Mouse (Mus musculus) stomach, embryonic 15.5 days (tissue): ENCODE data around the gene Ell. TPM values are rescaled to one million over a fixed set of nuclear protein-coding genes. Genes with fewer than 3 reads are reported as not detected.

Experiments
- ATAC-seq: fragments of 200-750 bp; cut with Nextera tagmentation; 2 replicates; pipeline ENCODE4 v1.8.0; 2017; ENCODE audit warnings: low read depth, moderate number of reproducible peaks, moderate TSS enrichment; ENCODE audit not compliant: insufficient read depth, low FRiP score
- H3K27ac ChIP-seq: fragments of 300-500 bp; sonication (generic); 2 replicates; pipeline ENCODE4 v1.5.1; 2015; ENCODE audit warnings: mild to moderate bottlenecking, inconsistent platforms
- H3K27me3 ChIP-seq: fragments of 300-500 bp; sonication (generic); replicated peaks from 2 replicates; pipeline ENCODE4 v1.6.1; 2015; ENCODE audit warnings: inconsistent platforms
- H3K36me3 ChIP-seq: fragments of 300-500 bp; sonication (generic); 2 replicates; pipeline ENCODE4 v1.6.1; 2015; ENCODE audit warnings: inconsistent platforms
- H3K4me1 ChIP-seq: fragments of 300-500 bp; sonication (generic); 2 replicates; pipeline ENCODE4 v1.6.1; 2015; ENCODE audit warnings: inconsistent platforms
- H3K4me2 ChIP-seq: fragments of 300-500 bp; sonication (generic); 2 replicates; pipeline ENCODE4 v1.6.1; 2015; ENCODE audit warnings: mild to moderate bottlenecking, inconsistent platforms
- H3K4me3 ChIP-seq: fragments of 300-500 bp; sonication (generic); replicated peaks from 2 replicates; pipeline ENCODE4 v1.5.1; 2015; ENCODE audit warnings: inconsistent platforms
- H3K9ac ChIP-seq: fragments of 300-500 bp; sonication (generic); 2 replicates; pipeline ENCODE4 v1.6.1; 2015; ENCODE audit warnings: inconsistent platforms
- H3K9me3 ChIP-seq: fragments of 300-500 bp; sonication (generic); 2 replicates; pipeline ENCODE4 v1.6.1; 2016; ENCODE audit warnings: inconsistent platforms
- WGBS: fragments of 180-500 bp; shearing (Covaris S2); methylation state at CpG from one replicate; pipeline ENCODE4 v1.1.7; 2015; 5-methylcytosine and 5-hydroxymethylcytosine counted together
- polyA plus RNA-seq: library from polyadenylated mRNA; unstranded; fragments of >200 nt; fragmentation: Nextera tagmentation; extraction: Ambion mirVana; gene quantifications from 2 replicates; pipeline ENCODE4 v1.2.1, GENCODE M21; 2015

The Ell gene
- polyA plus RNA-seq, 1 experiment from 2014 or later, result 16.1 TPM

DNA sequence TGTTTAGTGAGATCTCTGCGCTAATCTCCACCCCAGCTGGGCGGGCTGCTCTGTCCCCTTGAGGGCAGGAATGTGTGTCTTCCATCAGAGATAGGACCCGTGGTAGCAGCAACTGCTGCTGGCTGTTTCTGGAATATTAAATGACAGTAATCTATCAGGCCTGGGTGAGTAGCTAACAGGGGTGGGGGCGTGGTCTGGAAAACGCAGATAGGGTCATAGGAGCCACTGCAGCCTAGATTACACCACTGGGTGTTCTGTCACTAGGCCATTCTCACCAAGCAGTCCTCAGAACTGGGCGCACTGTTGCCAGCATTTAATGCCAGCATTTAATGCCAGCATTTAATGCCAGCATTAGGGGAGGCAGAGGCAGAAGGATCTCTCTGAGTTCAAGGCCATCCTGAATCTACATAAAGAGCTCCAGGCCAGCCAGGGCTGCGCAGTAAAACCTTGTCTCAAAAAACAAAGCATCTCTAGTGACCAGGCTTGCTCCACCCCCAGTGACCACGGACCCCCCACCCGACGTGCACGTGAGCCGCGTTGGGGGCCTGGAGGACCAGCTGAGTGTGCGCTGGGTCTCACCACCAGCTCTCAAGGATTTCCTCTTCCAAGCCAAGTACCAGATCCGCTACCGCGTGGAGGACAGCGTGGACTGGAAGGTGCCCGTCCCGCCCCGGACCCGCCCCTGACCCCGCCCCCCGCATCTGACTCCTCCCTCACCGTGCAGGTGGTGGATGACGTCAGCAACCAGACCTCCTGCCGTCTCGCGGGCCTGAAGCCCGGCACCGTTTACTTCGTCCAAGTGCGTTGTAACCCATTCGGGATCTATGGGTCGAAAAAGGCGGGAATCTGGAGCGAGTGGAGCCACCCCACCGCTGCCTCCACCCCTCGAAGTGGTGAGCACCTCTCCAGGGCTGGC lies 38.6 kb upstream of the Ell start:
- ATAC-seq, result peak; percentile 12; the same call in 1 of the 2 replicates

DNA sequence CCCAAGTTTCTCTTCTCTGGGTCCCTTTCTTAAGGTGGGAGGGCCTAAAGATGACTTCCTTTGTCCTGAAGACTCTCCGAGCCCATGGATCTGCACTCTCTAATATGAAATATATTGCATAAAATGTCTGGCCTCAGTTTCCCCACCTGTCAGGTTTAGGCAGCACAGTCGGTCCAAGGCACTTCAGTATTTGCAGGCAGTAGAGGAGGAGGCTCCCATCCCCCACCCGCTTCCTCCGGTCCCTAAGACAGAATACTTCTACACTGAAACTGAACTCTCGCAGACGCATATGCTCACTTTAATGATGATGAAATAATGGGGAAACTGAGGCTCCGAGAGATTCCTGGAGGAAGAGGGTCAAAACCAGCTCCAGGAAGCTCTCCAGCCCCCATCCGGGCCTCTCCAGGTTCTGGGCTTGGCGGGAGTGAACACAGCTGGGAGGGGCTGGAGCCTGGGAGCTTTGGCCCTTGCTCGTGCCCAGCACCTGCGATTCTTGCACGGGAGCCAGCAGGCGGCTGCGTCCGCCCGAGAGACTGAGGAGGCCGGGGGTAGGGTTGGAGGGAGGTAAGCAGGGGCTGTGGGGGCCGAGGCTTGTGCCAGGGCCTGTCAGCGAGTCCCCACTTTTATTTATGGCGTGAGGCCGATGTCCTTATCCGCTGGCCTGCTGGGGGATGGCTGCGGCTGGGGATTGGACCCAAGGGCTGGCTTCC lies 37.3 kb upstream of the Ell start:
- Histone ChIP-seq H3K27me3 (peaks cover 63% of the 10 kb centered on the region), H3K4me1 (peaks cover 46% of the 10 kb centered on the region), H3K4me2 (peak overlapping the region; percentile 31; the same call in 1 of the 2 replicates), H3K9me3 (no peaks in the 10 kb centered on the region), H3K27ac (no peak overlapping the region), H3K9ac (0 out of 2 replicates have a peak overlapping the region, but pooled peaks have one; percentile 1), H3K4me3 (no peak overlapping the region; the same call in 1 of the 2 replicates), H3K36me3 (no peaks in the 10 kb centered on the region)
- 12% methylated on average over 23 of the region's 23 CpGs for WGBS
- no peak for ATAC-seq

More for the DNA sequence above, 38.6 kb upstream of the Ell start:
- Histone ChIP-seq H3K27me3 (peaks cover 77% of the 10 kb centered on the region), H3K4me2 (peak overlapping the region; percentile 47), H3K9me3 (no peaks in the 10 kb centered on the region), H3K4me1 (peaks cover 42% of the 10 kb centered on the region), H3K9ac (no peak overlapping the region), H3K36me3 (no peaks in the 10 kb centered on the region), H3K27ac (no peak overlapping the region), H3K4me3 (peak overlapping the region; percentile 19)
- 9% methylated on average over 39 of the region's 39 CpGs for WGBS

DNA sequence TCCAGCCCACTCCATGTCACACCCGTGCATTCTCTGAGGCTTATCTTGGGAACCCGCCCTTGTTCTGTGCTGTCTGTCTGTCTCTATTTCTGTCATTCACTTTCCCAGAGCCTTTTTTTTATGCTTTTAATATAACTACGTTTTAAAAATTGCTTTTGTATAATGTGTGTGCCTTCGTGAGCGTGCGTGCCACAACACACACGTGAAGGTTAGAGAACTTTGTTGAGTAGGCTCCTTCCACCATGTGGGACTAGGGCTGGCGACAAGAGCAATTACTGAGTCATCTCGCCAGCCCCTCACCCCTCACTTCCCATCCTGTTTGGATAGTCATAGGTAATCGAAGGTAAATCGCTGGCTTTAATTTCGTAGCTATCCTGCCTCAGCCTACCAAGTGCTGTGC lies 36.7 kb upstream of the Ell start:
- Histone ChIP-seq H3K9me3 (no peaks in the 10 kb centered on the region), H3K27ac (no peak overlapping the region), H3K4me1 (peaks cover 49% of the 10 kb centered on the region), H3K36me3 (peaks cover 6% of the 10 kb centered on the region), H3K4me3 (no peak overlapping the region), H3K4me2 (no peak overlapping the region), H3K9ac (no peak overlapping the region), H3K27me3 (peaks cover 58% of the 10 kb centered on the region)
- WGBS, result 38% methylated on average over 12 of the region's 12 CpGs
- ATAC-seq, result no peak

DNA sequence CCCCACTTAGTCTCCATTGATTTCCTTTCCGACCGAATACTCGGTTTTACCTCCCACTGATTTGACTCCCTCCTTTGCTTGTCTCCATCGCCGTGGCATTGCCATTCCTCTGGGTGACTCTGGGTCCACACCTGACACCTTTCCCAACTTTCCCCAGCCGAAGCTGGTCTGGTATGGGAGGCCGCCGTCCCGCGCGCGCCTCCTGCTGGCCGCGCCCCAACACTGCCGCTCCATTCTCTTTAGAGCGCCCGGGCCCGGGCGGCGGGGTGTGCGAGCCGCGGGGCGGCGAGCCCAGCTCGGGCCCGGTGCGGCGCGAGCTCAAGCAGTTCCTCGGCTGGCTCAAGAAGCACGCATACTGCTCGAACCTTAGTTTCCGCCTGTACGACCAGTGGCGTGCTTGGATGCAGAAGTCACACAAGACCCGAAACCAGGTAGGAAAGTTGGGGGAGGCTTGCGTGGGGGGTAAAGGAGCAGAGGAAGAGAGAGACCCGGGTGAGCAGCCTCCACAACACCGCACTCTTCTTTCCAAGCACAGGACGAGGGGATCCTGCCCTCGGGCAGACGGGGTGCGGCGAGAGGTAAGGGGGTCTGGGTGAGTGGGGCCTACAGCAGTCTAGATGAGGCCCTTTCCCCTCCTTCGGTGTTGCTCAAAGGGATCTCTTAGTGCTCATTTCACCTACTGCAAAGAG lies 36.1 kb upstream of the Ell start:
- H3K27me3 ChIP-seq, result peaks cover 52% of the 10 kb centered on the region
- 16% methylated on average over 46 of the region's 46 CpGs for WGBS
- ATAC-seq, result peak; percentile 25; the same call in 1 of the 2 replicates
- H3K9me3 ChIP-seq, result no peaks in the 10 kb centered on the region
- H3K27ac ChIP-seq, result no peak overlapping the region
- no peak overlapping the region for H3K9ac ChIP-seq
- H3K4me1 ChIP-seq, result peaks cover 49% of the 10 kb centered on the region
- no peak overlapping the region for H3K4me3 ChIP-seq
- H3K4me2 ChIP-seq, result peak overlapping the region; percentile 9; the same call in 1 of the 2 replicates
- peaks cover 10% of the 10 kb centered on the region for H3K36me3 ChIP-seq

DNA sequence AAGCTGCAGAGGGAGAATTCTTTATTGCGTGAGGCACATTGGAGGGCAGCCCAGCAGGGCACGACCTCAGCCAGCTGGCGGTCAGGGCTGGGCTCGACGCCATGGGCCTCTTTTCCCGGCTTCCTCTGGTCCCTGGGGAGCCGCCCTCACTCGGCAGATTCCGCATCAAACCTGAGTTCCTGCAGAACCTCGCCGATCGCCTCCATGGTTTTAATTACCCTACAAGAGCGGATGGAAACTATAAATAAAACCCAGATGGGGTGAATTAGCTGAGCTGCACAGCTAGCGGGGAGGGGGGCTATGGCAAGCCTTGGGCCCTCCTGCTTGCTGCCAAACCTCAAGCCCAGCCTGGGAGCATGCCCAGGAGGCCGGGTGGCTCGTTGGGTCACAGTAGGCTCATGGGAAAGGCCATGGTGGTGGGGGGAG lies 35.0 kb upstream of the Ell start:
- H3K36me3 ChIP-seq, result peaks cover 18% of the 10 kb centered on the region
- H3K27ac ChIP-seq, result no peak overlapping the region
- peaks cover 41% of the 10 kb centered on the region for H3K27me3 ChIP-seq
- WGBS, result 60% methylated on average over 16 of the region's 16 CpGs
- H3K4me3 ChIP-seq, result no peak overlapping the region
- peaks cover 59% of the 10 kb centered on the region for H3K4me1 ChIP-seq
- H3K9me3 ChIP-seq, result no peaks in the 10 kb centered on the region
- no peak overlapping the region for H3K9ac ChIP-seq
- no peak overlapping the region for H3K4me2 ChIP-seq
- no peak for ATAC-seq

DNA sequence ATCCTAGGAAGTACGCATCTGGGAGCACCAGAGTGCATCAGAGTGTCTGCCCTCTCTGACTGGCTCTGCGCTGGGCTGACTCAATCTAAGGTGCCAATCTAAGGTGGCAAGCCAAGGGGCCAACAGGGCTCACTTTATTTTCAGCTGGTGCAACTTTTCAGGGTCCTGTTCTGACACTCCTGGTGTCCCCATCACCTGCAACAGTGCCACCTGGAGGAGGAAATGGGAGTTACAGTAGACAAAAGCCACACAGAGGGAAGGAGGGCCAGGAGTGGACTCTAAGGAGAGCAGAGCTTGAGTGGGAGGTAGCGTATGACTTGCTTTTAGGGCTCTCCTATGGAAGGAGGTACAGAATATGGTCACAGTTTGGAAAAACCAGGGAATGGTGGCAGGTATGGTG lies 34.4 kb upstream of the Ell start:
- no peak for ATAC-seq

DNA sequence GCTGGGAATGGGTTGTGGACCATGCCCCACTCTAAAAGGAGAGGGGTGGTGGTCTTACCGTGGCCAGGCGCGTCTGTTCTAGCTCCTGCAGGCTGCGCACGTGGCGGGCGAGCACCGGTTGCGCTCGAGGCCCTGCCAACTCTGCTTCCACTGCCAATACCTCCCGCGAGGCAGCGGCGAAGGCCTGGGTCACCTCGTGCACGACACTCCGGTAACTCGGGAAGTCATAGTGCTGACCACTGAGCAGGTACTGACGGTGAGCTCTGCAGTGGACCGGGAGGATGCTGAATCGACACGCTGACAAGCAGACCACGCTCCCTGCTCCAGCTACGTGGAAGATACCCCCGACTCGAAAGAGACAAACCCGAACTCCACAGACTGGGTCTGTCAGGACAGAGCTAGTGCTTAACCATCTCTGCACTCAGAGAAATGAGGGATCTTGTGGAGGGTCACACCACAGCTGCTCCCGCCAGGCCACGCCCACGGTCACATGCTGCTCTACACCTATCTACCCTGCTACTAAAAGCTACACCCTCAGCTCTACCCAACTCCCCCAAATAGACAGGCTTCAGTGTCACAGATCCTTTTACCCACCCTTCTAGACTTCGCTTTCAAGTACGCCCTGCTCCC lies 33.4 kb upstream of the Ell start:
- Histone ChIP-seq H3K4me3 (peak overlapping the region; percentile 82), H3K9me3 (no peaks in the 10 kb centered on the region), H3K27ac (peak overlapping the region; percentile 95), H3K9ac (peak overlapping the region; percentile 78), H3K4me2 (peak overlapping the region; percentile 88), H3K4me1 (peaks cover 56% of the 10 kb centered on the region), H3K36me3 (peaks cover 18% of the 10 kb centered on the region), H3K27me3 (peaks cover 26% of the 10 kb centered on the region)
- WGBS, result 34% methylated on average over 32 of the region's 32 CpGs
- ATAC-seq, result peak; percentile 8

More for the DNA sequence above, 34.4 kb upstream of the Ell start:
- Histone ChIP-seq H3K4me2 (no peak overlapping the region), H3K36me3 (peaks cover 18% of the 10 kb centered on the region), H3K27me3 (peaks cover 36% of the 10 kb centered on the region), H3K27ac (no peak overlapping the region), H3K9ac (no peak overlapping the region), H3K4me3 (no peak overlapping the region), H3K9me3 (no peaks in the 10 kb centered on the region), H3K4me1 (peaks cover 60% of the 10 kb centered on the region)
- WGBS, result 81% methylated on average over 3 of the region's 3 CpGs

DNA sequence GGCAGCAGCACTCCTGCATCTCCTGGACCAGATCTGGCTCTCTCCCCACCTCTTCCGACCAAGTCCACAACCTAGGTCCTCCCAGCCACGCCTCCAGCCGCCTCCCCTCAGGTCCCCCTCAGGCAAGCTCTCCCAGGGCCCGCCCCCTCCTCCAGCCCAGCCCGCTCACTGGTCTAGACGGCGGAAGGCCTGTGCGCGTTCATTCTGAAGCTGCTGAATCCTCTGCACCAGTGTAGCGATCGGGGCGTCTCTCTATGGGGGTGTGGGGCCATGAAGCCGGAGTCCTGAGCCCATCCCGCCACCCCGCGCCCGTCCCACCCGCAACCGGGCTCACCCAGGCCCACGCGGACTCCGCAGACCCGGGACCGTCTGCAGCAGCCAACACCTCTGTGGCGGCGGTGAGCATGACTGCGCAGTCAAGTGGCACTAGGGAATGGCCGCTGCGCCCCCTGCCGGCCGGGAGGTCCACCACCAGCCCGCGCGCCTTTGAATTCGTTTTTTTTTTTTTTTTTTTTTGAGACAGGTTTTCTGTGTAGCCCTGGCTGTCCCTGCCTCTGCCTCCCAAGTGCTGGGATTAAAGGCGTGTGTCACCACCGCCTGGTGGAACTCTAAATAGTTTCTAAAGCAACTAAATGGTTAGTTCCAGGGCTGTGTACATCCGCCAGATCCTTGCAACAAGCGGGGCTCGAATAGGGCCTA lies 32.8 kb upstream of the Ell start, which contains the start of gene Rex1bd:
Rex1bd (minus strand) TSS at position 425 of the 699 bp plus-strand sequence.
- Histone ChIP-seq H3K4me2 (peak within 1 kb of the TSS; percentile 88), H3K9me3 (no peaks in the 10 kb centered on the region), H3K4me1 (peaks cover 57% of the 10 kb centered on the region), H3K4me3 (peak within 1 kb of the TSS; percentile 82), H3K27me3 (peaks cover 21% of the 10 kb centered on the region), H3K27ac (peak within 1 kb of the TSS; percentile 95), H3K9ac (peak within 1 kb of the TSS; percentile 78), H3K36me3 (peaks cover 18% of the 10 kb centered on the region)
- peak; percentile 87 for ATAC-seq
- WGBS, result 3% methylated on average over 40 of the region's 40 CpGs

DNA sequence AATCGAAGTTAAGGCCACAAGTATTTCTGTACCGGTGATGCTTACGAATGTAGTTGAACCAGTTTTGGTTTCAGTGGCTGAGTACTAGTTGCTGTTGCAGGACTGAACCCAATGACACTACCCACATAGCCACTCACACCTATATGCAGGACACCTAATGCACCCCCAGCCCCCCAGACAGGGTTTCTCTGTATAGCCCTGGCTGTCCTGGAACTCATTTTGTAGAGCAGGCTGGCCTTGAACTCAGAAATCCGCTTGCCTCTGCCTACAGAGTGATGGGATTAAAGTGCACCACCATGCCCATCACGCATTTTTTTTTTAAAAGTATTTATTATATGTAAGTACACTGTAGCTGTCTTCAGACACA lies 32.2 kb upstream of the Ell start:
- WGBS, result 60% methylated on average over 5 of the region's 5 CpGs
- Histone ChIP-seq H3K36me3 (peaks cover 18% of the 10 kb centered on the region), H3K27me3 (peaks cover 15% of the 10 kb centered on the region), H3K4me2 (peak overlapping the region; percentile 88), H3K9ac (no peak overlapping the region), H3K4me3 (peak overlapping the region; percentile 82), H3K27ac (peak overlapping the region; percentile 95), H3K4me1 (peaks cover 58% of the 10 kb centered on the region), H3K9me3 (no peaks in the 10 kb centered on the region)
- no peak for ATAC-seq

DNA sequence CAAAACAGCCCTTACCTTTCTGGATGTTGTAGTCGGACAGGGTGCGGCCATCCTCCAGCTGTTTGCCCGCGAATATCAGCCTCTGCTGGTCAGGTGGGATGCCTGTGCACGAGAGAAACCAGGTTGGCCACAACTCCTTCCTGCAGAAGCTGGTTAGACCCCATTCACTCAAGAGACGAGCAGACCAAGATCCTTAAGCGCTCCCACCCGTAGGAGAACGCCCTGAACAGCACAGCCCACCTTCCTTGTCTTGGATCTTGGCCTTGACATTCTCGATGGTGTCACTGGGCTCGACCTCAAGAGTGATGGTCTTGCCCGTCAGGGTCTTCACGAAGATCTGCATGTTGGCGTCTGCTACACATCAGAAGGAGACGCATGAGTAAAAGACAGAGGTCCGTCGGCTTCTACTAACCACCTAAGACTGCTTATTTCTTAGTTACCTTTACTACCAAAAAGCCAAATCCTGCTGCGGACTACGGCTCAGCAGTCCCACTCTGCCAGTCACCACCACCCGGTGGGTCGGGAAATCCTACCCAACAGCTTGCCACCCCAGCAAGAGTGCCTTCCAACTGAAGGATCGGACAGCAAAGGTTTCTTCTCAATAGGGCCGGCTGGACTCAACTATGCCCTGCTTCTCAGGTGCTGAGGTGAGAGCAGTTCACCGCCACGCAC lies 29.8 kb upstream of the Ell start:
- ATAC-seq, result no peak
- H3K27me3 ChIP-seq, result no peaks in the 10 kb centered on the region
- peak overlapping the region; percentile 99 for H3K27ac ChIP-seq
- no peaks in the 10 kb centered on the region for H3K9me3 ChIP-seq
- 6% methylated on average over 25 of the region's 25 CpGs for WGBS
- H3K4me1 ChIP-seq, result peaks cover 42% of the 10 kb centered on the region
- H3K36me3 ChIP-seq, result peaks cover 27% of the 10 kb centered on the region
- peak overlapping the region; percentile 74 for H3K4me3 ChIP-seq
- peak overlapping the region; percentile 99 for H3K9ac ChIP-seq
- H3K4me2 ChIP-seq, result peak overlapping the region; percentile 88
